In the genomic region with DNA sequence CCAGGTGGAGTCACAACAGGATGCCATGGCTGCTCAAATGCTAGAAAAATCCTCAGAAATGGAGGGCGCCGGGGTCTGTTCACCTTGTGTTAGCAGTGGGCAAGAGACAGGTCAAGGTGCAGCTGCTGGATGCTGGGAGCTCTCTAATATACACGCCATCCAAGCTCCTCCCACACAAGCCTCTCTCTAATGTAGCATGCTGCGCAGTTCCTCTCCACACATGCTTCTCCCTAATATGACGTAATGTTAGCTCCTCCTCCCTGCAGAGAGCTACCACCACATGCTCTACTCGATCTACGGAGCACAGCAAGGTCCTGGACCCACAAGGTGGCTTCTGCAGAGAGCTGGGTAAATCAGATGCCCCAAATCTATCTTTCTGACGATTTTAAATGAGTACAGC, we compare ENCODE assay signal across 8 mouse cellular contexts. TPM values are rescaled to one million over a fixed set of nuclear protein-coding genes. Genes with fewer than 3 reads are reported as not detected.
A peak's percentile ranks its signal among the peaks of the same experiment; 100 is the strongest.
DNase-seq lines count a peak whose midpoint lies in the region; ATAC-seq and TF ChIP-seq lines count a peak whose summit lies in the region.
"Had no signal": no experiment of that assay in that cellular context is flagged by ENCODE, and none has a peak within 500 bp of the region (broad histone marks: within the 10 kb centered on the region; RNA-seq: fewer than 3 reads in every experiment).

No protein-coding gene starts in this region.

- H3K4me2 ChIP-seq in midbrain, embryonic 15.5 days = no peak overlapping the region
- no peak overlapping the region for H3K4me2 ChIP-seq in midbrain, embryonic 11.5 days
- peak overlapping the region; percentile 6; the same call in 1 of the 2 replicates for H3K4me2 ChIP-seq in stomach, embryonic 14.5 days (replicated peaks; ENCODE audit: low read depth, low read length)

- no peaks in the 10 kb centered on the region for H3K4me1 ChIP-seq in midbrain, embryonic 15.5 days
- no peaks in the 10 kb centered on the region for H3K4me1 ChIP-seq in midbrain, embryonic 11.5 days (ENCODE audit: control insufficient read depth, insufficient read depth, low read length)
- H3K4me1 ChIP-seq in cerebellum, adult 2 months (ENCODE audit: control insufficient read depth, insufficient read depth, low read length) = peaks cover 7% of the 10 kb centered on the region; the same call in 1 of the 2 replicates
- no peaks in the 10 kb centered on the region for H3K4me1 ChIP-seq in stomach, embryonic 14.5 days (ENCODE audit: control insufficient read depth, insufficient read depth, low read length)

- H3K27me3 ChIP-seq in midbrain, embryonic 15.5 days (replicated peaks) = no peaks in the 10 kb centered on the region
- no peaks in the 10 kb centered on the region for H3K27me3 ChIP-seq in midbrain, embryonic 11.5 days (ENCODE audit: control insufficient read depth, insufficient read depth, low read length)
- H3K27me3 ChIP-seq in cerebellum, adult 2 months (ENCODE audit: control insufficient read depth, insufficient read depth, low read length) = no peaks in the 10 kb centered on the region
- H3K27me3 ChIP-seq in stomach, embryonic 14.5 days (ENCODE audit: control insufficient read depth, insufficient read depth, low read length) = no peaks in the 10 kb centered on the region

- no peak overlapping the region for H3K27ac ChIP-seq in midbrain, embryonic 15.5 days
- no peak overlapping the region for H3K27ac ChIP-seq in midbrain, embryonic 11.5 days (ENCODE audit: low read depth, low read length)
- peak overlapping the region; percentile 35 for H3K27ac ChIP-seq in cerebellum, adult 2 months (ENCODE audit: insufficient read depth, low read length)
- H3K27ac ChIP-seq in stomach, embryonic 14.5 days (ENCODE audit: low read length) = no peak overlapping the region

- no peak overlapping the region for H3K4me3 ChIP-seq in midbrain, embryonic 15.5 days
- no peak overlapping the region for H3K4me3 ChIP-seq in midbrain, embryonic 11.5 days (ENCODE audit: low read depth, low read length)
- peak overlapping the region; percentile 43 for H3K4me3 ChIP-seq in cerebellum, adult 2 months (replicated peaks; ENCODE audit: insufficient read depth, low read depth, low read length)
- no peak overlapping the region for H3K4me3 ChIP-seq in stomach, embryonic 14.5 days (ENCODE audit: low read depth, low read length)
- H3K4me3 ChIP-seq: myocyte had no signal

- TF ChIP-seq CTCF in cerebellum, adult 2 months (IDR thresholded peaks at IDR 0.05; ENCODE audit: borderline replicate concordance, insufficient read depth, low read depth, low read length) = no peak

- no peaks in the 10 kb centered on the region for H3K36me3 ChIP-seq in midbrain, embryonic 15.5 days (replicated peaks)
- H3K36me3 ChIP-seq in midbrain, embryonic 11.5 days (ENCODE audit: control insufficient read depth, insufficient read depth, low read length) = no peaks in the 10 kb centered on the region
- no peaks in the 10 kb centered on the region for H3K36me3 ChIP-seq in stomach, embryonic 14.5 days (ENCODE audit: control insufficient read depth, insufficient read depth, low read length)

- TF ChIP-seq POLR2A in cerebellum, adult 2 months (IDR thresholded peaks at IDR 0.05; ENCODE audit: borderline replicate concordance, insufficient read depth, low read length) = peak; percentile 80; the same call in 1 of the 2 replicates

- H3K9me3 ChIP-seq in midbrain, embryonic 15.5 days = no peaks in the 10 kb centered on the region
- no peaks in the 10 kb centered on the region for H3K9me3 ChIP-seq in midbrain, embryonic 11.5 days (ENCODE audit: control insufficient read depth, low read length)
- H3K9me3 ChIP-seq in stomach, embryonic 14.5 days (ENCODE audit: control insufficient read depth, low read depth, low read length) = no peaks in the 10 kb centered on the region

- no peak overlapping the region for H3K9ac ChIP-seq in midbrain, embryonic 15.5 days
- no peak overlapping the region for H3K9ac ChIP-seq in midbrain, embryonic 11.5 days (ENCODE audit: low read length)
- H3K9ac ChIP-seq in stomach, embryonic 14.5 days (replicated peaks; ENCODE audit: low read depth, low read length) = no peak overlapping the region

- DNase-seq in midbrain, embryonic 11.5 days (ENCODE audit: low spot score, missing footprints) = no peak
- DNase-seq in cerebellum, adult 2 months = peak; percentile 81 to 90
- peak; percentile 38 to 44 for DNase-seq in layer of hippocampus, adult 8-10 months (ENCODE audit: low spot score in 2 of 2)
- DNase-seq in ovary, adult 18-20 months (ENCODE audit: low spot score) = no peak
- DNase-seq in adrenal gland, adult (ENCODE audit: inconsistent age in 2 of 2, low spot score in 1 of 2) = no peak

- WGBS in midbrain, embryonic 15.5 days = 79% methylated on average over 8 of the region's 8 CpGs
- WGBS in midbrain, embryonic 11.5 days = 77% methylated on average over 8 of the region's 8 CpGs
- WGBS in cerebellum, adult 2 months = 10% methylated on average over 8 of the region's 8 CpGs
- whole genome bisulfite sequencing in stomach, embryonic 14.5 days = 43% methylated on average over 8 of the region's 8 CpGs

- ATAC-seq in midbrain, embryonic 15.5 days (replicated peaks) = peak; percentile 37; the same call in 1 of the 2 replicates
- ATAC-seq in midbrain, embryonic 11.5 days (ENCODE audit: low FRiP score) = no peak
- ATAC-seq in stomach, embryonic 14.5 days (ENCODE audit: insufficient number of reproducible peaks, insufficient read depth, low FRiP score, low read depth) = peak; percentile 67; the same call in 1 of the 2 replicates

RNA-seq across cellular contexts. Expression of a gene that starts 50.8 kb away (rescaled TPM):
- polyA plus RNA-seq in midbrain, embryonic 15.5 days (2015; fragmentation: Nextera tagmentation; extraction: Ambion mirVana) = 3.0 and 3.1 TPM in 2 replicates
- 2.3 and 2.8 TPM in 2 replicates for polyA plus RNA-seq in midbrain, embryonic 11.5 days (2014; fragmentation: Nextera tagmentation; extraction: Ambion mirVana)
- polyA plus RNA-seq in cerebellum, adult 2 months (2012; rRNA removed) = 0.36 and 0.38 TPM in 2 replicates
- 1 to 10 TPM in 3 of 4 experiments, under 1 TPM in 1; 0.72 to 1.7 (median 1.3) TPM for total RNA-seq in layer of hippocampus, adult 8-10 months (2022)
- polyA plus RNA-seq in stomach, embryonic 14.5 days (2014; fragmentation: Nextera tagmentation; extraction: Ambion mirVana) = 0.43 and 0.57 TPM in 2 replicates

Comparison
In these comparisons a context has a peak if more than half of its experiments do, and no peak if none do; other contexts are left out.
1. DNase-seq: peak in cerebellum, adult 2 months (2 of 2) and layer of hippocampus, adult 8-10 months (2 of 2); none in midbrain, embryonic 11.5 days (single experiment), ovary, adult 18-20 months (single experiment) and adrenal gland, adult (0 of 2).